Mouse (Mus musculus) lung, embryonic 16.5 days (tissue): Measurements from ENCODE around the gene Irak1bp1. TPM values are rescaled to one million over a fixed set of nuclear protein-coding genes. Genes with fewer than 3 reads are reported as not detected.

Source experiments
- ATAC-seq: fragments of 200-750 bp; cut with Nextera tagmentation; 2 replicates; pipeline ENCODE4 v1.8.0; 2017; ENCODE audit warnings: low read depth, mild to moderate bottlenecking, moderate library complexity
- H3K27ac ChIP-seq: fragments of 300-500 bp; sonication (generic); 2 replicates; pipeline ENCODE4 v1.5.1; 2014; ENCODE audit warnings: mild to moderate bottlenecking, control low read depth, low read length
- H3K27me3 ChIP-seq: fragments of 300-500 bp; sonication (generic); 2 replicates; pipeline ENCODE4 v1.6.1; 2014; ENCODE audit warnings: low read depth, low read length, mixed read lengths; ENCODE audit not compliant: control insufficient read depth, insufficient read depth
- H3K36me3 ChIP-seq: fragments of 300-500 bp; sonication (generic); 2 replicates; pipeline ENCODE4 v1.6.1; 2014; ENCODE audit warnings: low read length; ENCODE audit not compliant: control insufficient read depth, insufficient read depth
- H3K4me1 ChIP-seq: fragments of 300-500 bp; sonication (generic); replicated peaks from 2 replicates; pipeline ENCODE4 v1.6.1; 2014; ENCODE audit warnings: low read length, mixed read lengths; ENCODE audit not compliant: control insufficient read depth, insufficient read depth
- H3K4me2 ChIP-seq: fragments of 300-500 bp; sonication (generic); 2 replicates; pipeline ENCODE4 v1.6.1; 2014; ENCODE audit warnings: low read depth, low read length, control low read depth
- H3K4me3 ChIP-seq: fragments of 300-500 bp; sonication (generic); 2 replicates; pipeline ENCODE4 v1.5.1; 2014; ENCODE audit warnings: mild to moderate bottlenecking, low read length, control low read depth
- H3K9ac ChIP-seq: fragments of 300-500 bp; sonication (generic); 2 replicates; pipeline ENCODE4 v1.6.1; 2014; ENCODE audit warnings: low read length, control low read depth
- H3K9me3 ChIP-seq: fragments of 300-500 bp; sonication (generic); 2 replicates; pipeline ENCODE4 v1.6.1; 2016; ENCODE audit warnings: low read length; ENCODE audit not compliant: control insufficient read depth
- WGBS: fragments of 180-500 bp; shearing (Covaris S2); extraction: QIAGEN DNeasy Blood & Tissue Kit; methylation state at CpG from one replicate; pipeline ENCODE4 v1.1.7; 2014; 5-methylcytosine and 5-hydroxymethylcytosine counted together
- polyA plus RNA-seq: library from polyadenylated mRNA; unstranded; fragments of >200 nt; fragmentation: Nextera tagmentation; extraction: Ambion mirVana; gene quantifications from 2 replicates; pipeline ENCODE4 v1.2.1, GENCODE M21; 2015

The Irak1bp1 gene
- polyA plus RNA-seq, 1 experiment from 2014 or later = 16.7 TPM

- Histone ChIP-seq H3K9me3 (no peaks in the 10 kb centered on the region), H3K9ac (peak overlapping the region; percentile 86), H3K4me3 (peak overlapping the region; percentile 89), H3K4me2 (peak overlapping the region; percentile 66), H3K27ac (peak overlapping the region; percentile 76), H3K27me3 (no peaks in the 10 kb centered on the region), H3K36me3 (no peaks in the 10 kb centered on the region), H3K4me1 (peaks cover 4% of the 10 kb centered on the region; the same call in 1 of the 2 replicates)
- ATAC-seq = peak; percentile 95
- WGBS = under 1% methylated on average over 65 of the region's 65 CpGs
Observed at GRCm38 (mm10) chr9:82829693-82830430, 522 bp downstream of the Irak1bp1 start.

DNA sequence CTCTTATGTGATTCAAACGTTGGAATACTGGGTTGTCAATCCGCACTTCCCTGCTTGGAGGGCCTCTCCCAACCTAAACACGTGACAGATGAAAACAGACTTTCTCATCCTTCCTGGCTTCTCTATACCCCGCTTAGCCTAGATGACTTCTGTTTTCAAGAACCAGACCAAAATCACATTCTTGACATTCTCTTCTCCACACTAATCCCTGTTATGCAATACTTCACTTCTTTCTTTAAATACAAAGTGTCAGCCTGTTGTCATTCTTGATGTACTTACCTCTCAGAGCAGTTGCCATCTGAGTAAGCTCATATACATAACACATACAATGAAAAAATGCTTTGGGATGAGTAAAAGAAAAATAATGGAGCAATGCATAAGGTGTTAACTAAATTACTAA lies 2.6 kb downstream of the Irak1bp1 start:
- Histone ChIP-seq H3K9me3 (no peaks in the 10 kb centered on the region), H3K36me3 (no peaks in the 10 kb centered on the region), H3K27me3 (no peaks in the 10 kb centered on the region), H3K4me3 (no peak overlapping the region), H3K9ac (no peak overlapping the region), H3K27ac (no peak overlapping the region), H3K4me2 (no peak overlapping the region), H3K4me1 (peaks cover 4% of the 10 kb centered on the region; the same call in 1 of the 2 replicates)
- WGBS = 32% methylated on average over 4 of the region's 4 CpGs
- no peak for ATAC-seq

GRCm38 (mm10) chr9:82835921-82836320 lies 6.6 kb downstream of the Irak1bp1 start:
- H3K4me1 ChIP-seq = no peaks in the 10 kb centered on the region; the same call in 1 of the 2 replicates
- no peak overlapping the region for H3K27ac ChIP-seq
- no peaks in the 10 kb centered on the region; the same call in 1 of the 2 replicates for H3K36me3 ChIP-seq
- no peaks in the 10 kb centered on the region for H3K9me3 ChIP-seq
- WGBS = 74% methylated on average over 6 of the region's 6 CpGs
- no peak overlapping the region for H3K4me3 ChIP-seq
- no peak overlapping the region for H3K4me2 ChIP-seq
- no peaks in the 10 kb centered on the region for H3K27me3 ChIP-seq
- H3K9ac ChIP-seq = no peak overlapping the region
- ATAC-seq = no peak

DNA sequence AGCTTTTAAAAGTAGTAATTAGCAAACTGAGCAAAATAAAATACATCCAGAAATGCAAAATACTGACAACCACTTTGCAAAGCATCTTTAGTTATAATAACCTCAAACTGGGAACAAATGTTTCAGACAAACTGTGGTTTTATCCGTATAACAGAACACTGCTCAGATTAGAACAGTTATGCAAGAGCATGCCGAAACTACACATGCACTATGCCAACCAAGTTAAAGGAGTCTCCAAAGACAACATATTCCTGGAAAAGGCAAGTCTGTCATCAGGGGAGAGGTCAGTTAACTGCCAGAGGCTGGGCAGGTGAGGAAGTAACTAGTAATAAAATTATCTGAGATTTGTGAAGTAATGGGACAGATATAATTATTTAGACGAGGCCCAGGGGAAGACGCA lies 13.3 kb downstream of the Irak1bp1 start:
- Histone ChIP-seq H3K4me1 (no peaks in the 10 kb centered on the region), H3K4me2 (no peak overlapping the region), H3K4me3 (no peak overlapping the region), H3K9me3 (no peaks in the 10 kb centered on the region), H3K9ac (no peak overlapping the region), H3K27me3 (no peaks in the 10 kb centered on the region), H3K36me3 (no peaks in the 10 kb centered on the region; the same call in 1 of the 2 replicates), H3K27ac (no peak overlapping the region)
- 85% methylated on average over 4 of the region's 4 CpGs for WGBS
- no peak for ATAC-seq

DNA sequence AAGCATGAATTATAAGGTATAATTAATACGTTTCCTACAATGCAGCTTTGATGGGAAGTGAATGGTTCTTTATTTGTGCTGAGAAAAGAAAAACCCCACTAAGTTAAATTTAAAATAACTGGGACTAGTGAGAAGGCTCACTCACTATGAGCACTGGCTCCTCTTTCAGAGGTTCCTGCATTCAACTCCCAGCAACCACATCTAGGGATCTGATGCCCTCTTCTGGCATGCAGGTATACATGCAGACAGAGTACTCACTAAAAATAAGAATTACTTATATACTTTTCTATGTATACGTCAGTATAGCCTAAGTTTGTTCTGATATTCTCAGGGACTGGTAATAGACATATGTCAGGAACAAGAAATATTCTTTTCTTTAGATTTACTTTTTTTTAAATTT lies 24.7 kb downstream of the Irak1bp1 start:
- Histone ChIP-seq H3K27ac (no peak overlapping the region), H3K9ac (no peak overlapping the region), H3K9me3 (no peaks in the 10 kb centered on the region), H3K27me3 (no peaks in the 10 kb centered on the region), H3K4me2 (no peak overlapping the region), H3K4me1 (no peaks in the 10 kb centered on the region), H3K4me3 (no peak overlapping the region), H3K36me3 (no peaks in the 10 kb centered on the region)
- no peak for ATAC-seq
- 52% methylated on average over 2 of the region's 2 CpGs for WGBS

DNA sequence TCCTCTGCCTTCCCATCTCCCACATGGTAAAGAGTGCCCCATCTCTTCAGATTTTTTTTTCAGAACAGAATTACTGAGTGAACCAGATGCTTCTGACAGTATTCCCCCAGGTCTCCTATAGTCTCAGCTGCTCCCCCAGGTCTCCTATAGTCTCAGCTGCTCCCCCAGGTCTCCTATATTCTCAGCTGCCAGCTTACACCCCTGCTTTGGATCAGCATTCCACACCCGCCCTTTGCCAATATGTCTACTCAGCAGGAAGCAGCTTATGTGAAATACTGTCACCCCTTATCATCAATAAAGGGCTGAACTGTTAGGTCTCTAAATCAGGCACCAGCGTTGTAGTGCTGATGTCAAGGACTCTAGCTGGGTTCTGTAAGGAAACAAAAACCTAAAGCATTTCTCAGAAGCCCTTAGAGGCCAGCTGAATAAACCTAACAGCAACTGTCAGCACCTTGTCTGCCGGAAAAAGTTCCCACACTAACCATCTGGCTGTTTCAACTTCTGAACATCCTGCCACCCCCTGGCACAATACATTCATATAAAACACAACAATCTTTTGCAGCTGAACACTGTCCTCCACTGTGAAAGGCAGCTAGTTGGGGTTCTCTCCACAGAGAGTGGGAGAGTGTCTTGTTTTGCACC lies 25.8 kb downstream of the Irak1bp1 start:
- H3K4me1 ChIP-seq = no peaks in the 10 kb centered on the region
- H3K27me3 ChIP-seq = no peaks in the 10 kb centered on the region
- no peaks in the 10 kb centered on the region for H3K36me3 ChIP-seq
- H3K27ac ChIP-seq = no peak overlapping the region
- H3K4me2 ChIP-seq = no peak overlapping the region
- H3K9ac ChIP-seq = no peak overlapping the region
- no peak overlapping the region for H3K4me3 ChIP-seq
- no peaks in the 10 kb centered on the region for H3K9me3 ChIP-seq
- no peak for ATAC-seq
- 16% methylated on average over 3 of the region's 3 CpGs for WGBS

DNA sequence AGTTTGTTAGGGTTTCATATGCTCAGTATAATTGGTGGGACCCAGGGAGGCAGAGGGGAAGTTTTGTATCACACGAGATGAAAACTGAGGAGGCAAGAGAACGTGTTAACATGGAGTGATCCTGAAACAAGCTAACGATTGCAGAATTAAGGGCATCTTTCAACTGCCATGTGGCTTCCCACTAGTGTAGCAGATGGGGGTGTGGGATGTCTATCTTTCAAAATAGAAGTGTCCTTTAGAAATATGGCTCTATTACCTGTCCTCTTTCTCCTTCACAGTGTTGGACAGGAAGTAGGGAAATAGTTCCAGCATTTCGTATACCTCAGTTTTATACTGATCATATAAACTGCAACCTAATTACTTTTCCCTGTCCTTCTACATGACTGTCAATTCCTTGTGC lies 26.9 kb downstream of the Irak1bp1 start:
- no peaks in the 10 kb centered on the region for H3K36me3 ChIP-seq
- no peak overlapping the region for H3K4me2 ChIP-seq
- no peak overlapping the region for H3K27ac ChIP-seq
- H3K9ac ChIP-seq = no peak overlapping the region
- H3K27me3 ChIP-seq = no peaks in the 10 kb centered on the region
- H3K9me3 ChIP-seq = no peaks in the 10 kb centered on the region
- no peaks in the 10 kb centered on the region for H3K4me1 ChIP-seq
- no peak overlapping the region for H3K4me3 ChIP-seq
- ATAC-seq = no peak
- 75% methylated on average over 4 of the region's 4 CpGs for WGBS

GRCm38 (mm10) chr9:82860805-82861204 lies 31.5 kb downstream of the Irak1bp1 start:
- 65% methylated on average over 2 of the region's 2 CpGs for WGBS
- no peak overlapping the region for H3K4me3 ChIP-seq
- H3K9ac ChIP-seq = no peak overlapping the region
- no peak overlapping the region for H3K4me2 ChIP-seq
- H3K9me3 ChIP-seq = no peaks in the 10 kb centered on the region
- no peaks in the 10 kb centered on the region for H3K4me1 ChIP-seq
- H3K27ac ChIP-seq = peak overlapping the region; percentile 44; the same call in 1 of the 2 replicates
- ATAC-seq = 0 out of 2 replicates have a peak, but pooled peaks have one; percentile 31
- H3K36me3 ChIP-seq = no peaks in the 10 kb centered on the region
- no peaks in the 10 kb centered on the region for H3K27me3 ChIP-seq

GRCm38 (mm10) chr9:82861316-82861715 lies 32.0 kb downstream of the Irak1bp1 start:
- 73% methylated on average over 4 of the region's 4 CpGs for WGBS

More at GRCm38 (mm10) chr9:82861316-82861715, 32.0 kb downstream of the Irak1bp1 start:
- Histone ChIP-seq H3K9me3 (no peaks in the 10 kb centered on the region), H3K9ac (no peak overlapping the region), H3K4me1 (no peaks in the 10 kb centered on the region), H3K27me3 (no peaks in the 10 kb centered on the region), H3K27ac (peak overlapping the region; percentile 44), H3K36me3 (no peaks in the 10 kb centered on the region), H3K4me2 (no peak overlapping the region), H3K4me3 (no peak overlapping the region)
- ATAC-seq = peak; percentile 65
